Mouse (Mus musculus) erythroblast, embryonic 14.5 days (primary cell): ENCODE results near the gene Nr5a2. TPM values are rescaled to one million over a fixed set of nuclear protein-coding genes. Genes with fewer than 3 reads are reported as not detected.

Experiments used
- H3K27me3 ChIP-seq: 2 replicates; pipeline ENCODE4 v1.6.1; 2012; ENCODE audit warnings: inconsistent platforms; ENCODE audit not compliant: control insufficient read depth
- H3K36me3 ChIP-seq: 2 replicates; pipeline ENCODE4 v1.6.1; 2012; ENCODE audit warnings: mild to moderate bottlenecking, inconsistent platforms; ENCODE audit not compliant: control insufficient read depth
- H3K4me1 ChIP-seq: 2 replicates; pipeline ENCODE4 v1.6.1; 2012; ENCODE audit warnings: inconsistent platforms; ENCODE audit not compliant: control insufficient read depth
- H3K4me3 ChIP-seq: replicated peaks from 2 replicates; pipeline ENCODE3; 2012; ENCODE audit warnings: moderate library complexity, mild to moderate bottlenecking, inconsistent platforms
- H3K9me3 ChIP-seq: 2 replicates; pipeline ENCODE4 v1.6.1; 2012; ENCODE audit warnings: low read length, inconsistent platforms, mixed read lengths; ENCODE audit not compliant: control insufficient read depth
- GATA1 ChIP-seq: IDR thresholded peaks from 2 replicates; pipeline ENCODE4 v1.6.1; 2012; ENCODE audit warnings: low read length, inconsistent platforms, mixed read lengths
- TAL1 ChIP-seq: IDR thresholded peaks from 3 replicates; pipeline ENCODE4 v1.6.1; 2012; ENCODE audit warnings: low read length, inconsistent platforms, mixed read lengths
- polyA plus RNA-seq: library from polyadenylated mRNA; stranded (reverse); fragments of >175 nt; gene quantifications from 2 replicates; pipeline ENCODE4 v1.2.3, GENCODE M21; 2012

Gene Nr5a2
- polyA plus RNA-seq, 1 experiment: 0.06 TPM

DNA sequence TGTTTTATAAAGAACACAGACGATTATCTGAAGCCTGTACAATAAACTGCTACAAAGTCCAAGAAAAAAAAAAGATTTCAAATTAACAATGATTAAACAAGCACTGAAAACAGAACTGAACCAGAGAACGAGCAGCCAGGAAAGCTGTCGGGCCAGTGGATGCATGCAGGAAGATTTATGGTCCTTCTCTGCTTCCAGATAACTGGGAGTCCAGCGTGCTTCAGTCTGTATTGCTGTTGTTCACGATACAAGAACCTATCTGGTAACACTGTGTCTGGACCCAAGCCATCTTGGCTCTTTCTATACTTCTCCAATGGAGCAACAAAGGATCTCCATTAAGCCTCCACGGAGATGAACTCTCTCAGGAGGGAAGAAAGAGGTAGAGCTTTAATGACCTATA, 63.9 kb downstream of the Nr5a2 start:
- Histone ChIP-seq H3K36me3 (no peaks in the 10 kb centered on the region), H3K4me1 (no peaks in the 10 kb centered on the region), H3K27me3 (no peaks in the 10 kb centered on the region), H3K4me3 (no peak overlapping the region), H3K9me3 (no peaks in the 10 kb centered on the region)
- TF ChIP-seq TAL1 (no peak), GATA1 (no peak)

DNA sequence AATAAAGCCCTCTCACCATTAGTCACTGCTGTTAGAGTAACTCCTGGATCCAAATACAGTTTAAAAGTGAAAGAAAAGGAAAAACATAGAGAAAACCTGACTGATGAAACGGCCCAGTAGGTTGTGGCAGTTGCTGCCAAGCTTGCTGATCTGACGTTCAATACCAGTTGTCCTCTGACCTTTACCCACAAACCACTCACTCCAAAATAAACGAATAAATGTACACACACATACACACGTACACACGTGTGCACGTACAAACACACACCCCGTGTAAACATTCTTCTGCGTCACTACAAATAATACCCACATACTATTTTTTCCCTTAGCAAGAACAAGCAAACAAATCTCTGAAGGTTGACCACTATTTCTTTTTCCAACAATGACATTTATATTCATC, 64.4 kb downstream of the Nr5a2 start:
- Histone ChIP-seq H3K27me3 (no peaks in the 10 kb centered on the region), H3K4me1 (no peaks in the 10 kb centered on the region), H3K36me3 (no peaks in the 10 kb centered on the region), H3K4me3 (no peak overlapping the region), H3K9me3 (no peaks in the 10 kb centered on the region)
- no peak for TF ChIP-seq TAL1
- TF ChIP-seq GATA1: no peak

DNA sequence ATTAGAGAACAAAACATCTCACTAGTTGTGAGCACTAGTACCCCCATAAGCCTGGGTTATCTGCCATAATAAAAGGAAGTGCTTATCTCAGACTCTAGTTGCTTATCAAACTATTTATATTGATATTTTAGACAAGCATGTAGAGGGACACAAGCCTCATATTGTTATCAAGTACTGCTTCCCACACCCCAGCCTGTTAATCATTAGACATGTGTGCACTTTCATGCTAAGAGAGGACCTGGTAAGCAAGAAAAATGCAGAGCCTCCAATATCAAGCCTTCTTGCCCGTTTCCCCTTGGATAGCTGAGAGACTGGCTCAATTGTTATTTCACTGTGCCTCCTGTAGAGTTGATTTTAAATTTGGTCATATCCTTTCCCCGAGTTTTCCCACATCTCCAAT, 65.5 kb downstream of the Nr5a2 start:
- TF ChIP-seq TAL1 (no peak), GATA1 (no peak)
- no peaks in the 10 kb centered on the region for H3K27me3 ChIP-seq
- H3K36me3 ChIP-seq: no peaks in the 10 kb centered on the region
- no peak overlapping the region for H3K4me3 ChIP-seq
- no peaks in the 10 kb centered on the region for H3K4me1 ChIP-seq
- no peaks in the 10 kb centered on the region for H3K9me3 ChIP-seq

DNA sequence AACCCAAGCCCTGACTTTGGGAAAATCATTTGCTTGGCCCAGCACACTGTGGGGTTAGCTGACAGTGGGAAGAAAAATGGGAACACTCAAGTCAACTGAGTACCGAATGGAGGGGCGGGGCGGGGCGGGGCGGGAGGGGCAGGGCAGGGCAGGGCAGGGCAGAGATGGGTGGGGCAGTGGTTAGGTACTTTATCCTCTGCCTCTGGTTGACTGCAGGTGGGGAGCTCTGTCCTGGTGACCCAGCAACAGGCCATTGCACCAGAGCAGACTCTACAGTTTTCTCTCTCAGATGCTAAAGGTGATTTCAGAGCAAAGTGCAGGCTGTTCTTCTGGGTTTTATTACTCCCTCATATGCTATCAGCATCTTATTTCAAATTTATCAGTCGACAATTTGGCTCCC, 67.1 kb downstream of the Nr5a2 start:
- no peaks in the 10 kb centered on the region for H3K9me3 ChIP-seq
- H3K4me1 ChIP-seq: no peaks in the 10 kb centered on the region
- no peaks in the 10 kb centered on the region for H3K27me3 ChIP-seq

DNA sequence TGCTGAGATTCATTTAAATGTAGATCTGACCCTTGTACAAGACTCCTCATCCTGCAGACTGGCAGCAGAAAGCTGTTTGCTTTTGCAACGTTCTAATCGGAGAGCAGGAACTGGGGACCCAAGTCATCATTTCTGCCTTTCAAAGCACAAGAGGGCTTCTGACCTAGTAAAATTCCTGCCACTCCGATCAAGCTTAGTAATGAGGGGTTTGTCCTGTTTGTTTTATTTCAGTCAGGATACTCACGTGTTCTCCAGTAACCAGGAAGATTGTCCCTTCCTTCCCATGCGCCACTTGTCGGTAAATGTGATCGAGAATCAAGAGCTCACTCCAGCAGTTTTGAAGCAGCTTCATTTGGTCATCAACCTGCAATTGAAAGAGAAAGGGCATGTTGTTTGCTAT, 69.8 kb downstream of the Nr5a2 start:
- Histone ChIP-seq H3K9me3 (no peaks in the 10 kb centered on the region), H3K27me3 (no peaks in the 10 kb centered on the region), H3K4me1 (no peaks in the 10 kb centered on the region), H3K36me3 (no peaks in the 10 kb centered on the region), H3K4me3 (no peak overlapping the region)
- TF ChIP-seq TAL1: no peak
- TF ChIP-seq GATA1: no peak

More for the DNA sequence above, 67.1 kb downstream of the Nr5a2 start:
- Histone ChIP-seq H3K36me3 (no peaks in the 10 kb centered on the region), H3K4me3 (no peak overlapping the region)
- TF ChIP-seq GATA1: no peak
- no peak for TF ChIP-seq TAL1

DNA sequence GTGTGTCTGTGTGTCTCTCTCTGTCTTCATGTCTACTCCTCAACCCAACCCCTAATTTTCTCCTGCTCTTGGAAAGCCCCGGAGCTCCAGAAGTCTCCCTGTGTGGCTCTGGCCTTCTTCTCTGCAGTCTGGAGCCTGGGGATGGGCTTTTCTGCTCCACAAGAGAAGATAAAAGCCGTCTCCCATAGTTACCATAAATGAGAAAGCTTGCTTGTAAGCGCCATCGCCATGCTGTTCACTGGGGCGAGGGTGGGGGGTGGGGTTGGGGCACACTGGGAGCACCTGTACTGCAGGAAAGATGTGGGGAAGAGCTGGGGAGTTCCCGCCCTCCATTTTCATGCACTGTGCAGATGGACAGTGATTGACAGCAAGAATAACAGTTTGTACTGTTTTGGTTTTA, 71.5 kb downstream of the Nr5a2 start:
- no peaks in the 10 kb centered on the region for H3K9me3 ChIP-seq

DNA sequence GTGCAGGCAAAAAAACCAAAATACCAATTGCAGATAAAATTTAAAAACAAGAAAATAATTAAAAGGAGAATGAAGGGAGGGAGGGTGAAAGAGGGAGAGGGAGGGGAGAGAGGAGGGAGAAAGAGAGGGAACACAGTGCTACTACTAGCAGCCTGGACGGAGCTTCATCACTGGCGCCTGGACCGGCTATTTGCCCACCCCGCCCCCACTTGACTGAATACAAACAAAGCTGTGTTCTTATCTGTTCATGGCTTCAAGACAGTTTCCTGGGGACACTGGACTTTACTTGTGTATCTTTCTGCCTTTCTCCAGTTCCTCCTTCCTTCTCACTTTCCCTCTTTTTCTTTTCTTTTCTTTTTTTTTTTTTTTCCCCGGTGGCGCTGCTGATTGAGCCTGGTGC, 73.6 kb downstream of the Nr5a2 start:
- no peaks in the 10 kb centered on the region; the same call in 1 of the 2 replicates for H3K36me3 ChIP-seq
- no peaks in the 10 kb centered on the region for H3K4me1 ChIP-seq
- no peak overlapping the region for H3K4me3 ChIP-seq
- no peaks in the 10 kb centered on the region for H3K27me3 ChIP-seq
- no peaks in the 10 kb centered on the region; the same call in 1 of the 2 replicates for H3K9me3 ChIP-seq
- no peak for TF ChIP-seq GATA1
- no peak for TF ChIP-seq TAL1

More for the DNA sequence above, 71.5 kb downstream of the Nr5a2 start:
- no peak for TF ChIP-seq GATA1
- TF ChIP-seq TAL1: no peak
- H3K4me1 ChIP-seq: no peaks in the 10 kb centered on the region
- H3K4me3 ChIP-seq: no peak overlapping the region
- H3K27me3 ChIP-seq: no peaks in the 10 kb centered on the region
- H3K36me3 ChIP-seq: no peaks in the 10 kb centered on the region

DNA sequence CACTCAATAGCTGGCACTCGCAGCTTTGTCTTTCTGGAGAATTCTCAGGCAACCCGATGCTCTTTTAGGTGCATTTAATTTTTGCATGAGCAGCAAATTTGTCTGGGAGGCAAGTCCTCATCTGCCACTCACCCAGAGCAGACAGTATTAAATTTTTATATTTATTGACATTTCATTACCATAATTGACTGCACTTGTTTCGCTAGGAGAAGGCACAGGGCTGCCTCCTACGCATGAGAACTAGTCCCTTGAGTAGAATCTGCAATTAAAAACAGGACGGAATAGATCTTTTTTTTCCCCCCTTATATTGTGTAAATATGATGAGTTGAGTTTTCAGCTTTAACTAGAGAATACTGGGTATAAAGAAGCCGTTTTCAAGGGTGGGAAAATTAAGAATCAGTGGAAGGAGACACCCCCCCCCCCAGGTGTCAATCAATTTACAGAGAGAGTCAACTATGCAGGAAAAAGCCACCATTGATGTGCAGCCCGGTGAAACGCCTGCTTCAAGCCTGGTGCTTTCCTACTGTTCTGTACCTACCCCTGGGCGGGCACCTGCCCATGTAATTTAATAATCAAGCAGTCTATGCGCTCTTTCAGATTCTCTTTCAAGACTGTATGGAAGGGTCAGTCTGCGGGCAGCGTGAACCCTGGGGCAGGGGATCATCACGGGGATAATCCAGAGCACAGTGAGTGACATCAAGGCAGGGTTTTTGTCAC, 76.6 kb downstream of the Nr5a2 start:
- Histone ChIP-seq H3K36me3 (peaks cover 5% of the 10 kb centered on the region; the same call in 1 of the 2 replicates), H3K9me3 (peaks cover 2% of the 10 kb centered on the region; the same call in 1 of the 2 replicates), H3K4me1 (no peaks in the 10 kb centered on the region), H3K27me3 (no peaks in the 10 kb centered on the region), H3K4me3 (no peak overlapping the region)
- TF ChIP-seq GATA1: no peak
- TF ChIP-seq TAL1: no peak

DNA sequence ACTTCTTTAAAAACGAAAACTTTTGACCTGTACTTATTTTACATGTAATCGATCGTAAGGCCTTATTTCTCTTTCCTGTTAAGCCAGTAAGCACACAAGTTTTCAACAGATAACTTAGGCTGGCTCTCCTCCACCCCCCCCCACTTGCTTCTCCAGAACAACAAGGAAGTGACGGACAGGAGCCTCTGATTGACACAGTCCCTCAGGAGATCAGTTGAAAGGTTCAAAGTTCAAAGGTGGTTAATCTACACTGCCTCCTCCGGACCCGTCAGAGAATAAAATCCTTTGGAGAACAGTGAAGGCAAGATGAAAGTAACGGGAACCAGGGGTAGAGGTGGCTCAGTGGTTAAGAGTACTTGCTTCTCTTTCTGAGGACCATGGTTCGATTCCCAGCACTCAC, 80.0 kb downstream of the Nr5a2 start:
- no peak overlapping the region for H3K4me3 ChIP-seq
- H3K9me3 ChIP-seq: peaks cover 2% of the 10 kb centered on the region; the same call in 1 of the 2 replicates
- H3K27me3 ChIP-seq: no peaks in the 10 kb centered on the region
- TF ChIP-seq TAL1: no peak
- TF ChIP-seq GATA1: no peak
- no peaks in the 10 kb centered on the region for H3K4me1 ChIP-seq
- peaks cover 5% of the 10 kb centered on the region; the same call in 1 of the 2 replicates for H3K36me3 ChIP-seq
